Mouse (Mus musculus): ENCODE results near the gene Zpbp2. TPM values are rescaled to one million over a fixed set of nuclear protein-coding genes. Genes with fewer than 3 reads are reported as not detected.

The Zpbp2 gene
- total RNA-seq, 2 experiments from 2014 or later = not detected

Other genes starting within 250 kb of the Zpbp2 start
- gene Neurod2, start 221.4 kb upstream of the Zpbp2 start, total RNA-seq (2021) = 10 to 100 TPM; 65.9 to 67.1 TPM
- 100 to 1,000 TPM; 101 to 133 TPM for gene Ppp1r1b, start 202.7 kb upstream of the Zpbp2 start, total RNA-seq (2021)
- 10 to 100 TPM; 24.9 to 27.2 TPM for gene Stard3, start 192.7 kb upstream of the Zpbp2 start, total RNA-seq (2021)
- 10 to 100 TPM in 1 of 2 experiments, 1 to 10 TPM in 1; 8.8 to 13.1 TPM for gene Tcap, start 167.3 kb upstream of the Zpbp2 start, total RNA-seq (2021)
- 1 to 10 TPM in 1 of 2 experiments, under 1 TPM in 1; 0.78 to 1.0 TPM for gene Pnmt, start 164.6 kb upstream of the Zpbp2 start, total RNA-seq (2021)
- gene Pgap3, start 150.6 kb upstream of the Zpbp2 start, total RNA-seq (2021) = 10 to 100 TPM; 10.7 to 11.1 TPM
- 1 to 10 TPM; 2.0 to 3.2 TPM for gene Erbb2, start 138.6 kb upstream of the Zpbp2 start, total RNA-seq (2021)
- gene Mien1, start 112.1 kb upstream of the Zpbp2 start, total RNA-seq (2021) = 100 to 1,000 TPM; 105 to 106 TPM
- 1 to 10 TPM; 1.6 to 4.4 TPM for gene Grb7, start 104.7 kb upstream of the Zpbp2 start, total RNA-seq (2021)
- gene Ikzf3, start 5.1 kb upstream of the Zpbp2 start, total RNA-seq (2021) = under 1 TPM; 0.21 to 0.62 TPM
- gene Ormdl3, start 36.3 kb downstream of the Zpbp2 start, total RNA-seq (2021) = 10 to 100 TPM; 44.6 to 49.4 TPM
- not detected for gene Lrrc3c, start 47.2 kb downstream of the Zpbp2 start, total RNA-seq (2021)
- gene Gm12355, start 74.6 kb downstream of the Zpbp2 start, total RNA-seq (2021) = 10 to 100 TPM; 10.3 to 12.7 TPM
- under 1 TPM; 0.31 to 0.38 TPM for gene Gsdma3, start 75.3 kb downstream of the Zpbp2 start, total RNA-seq (2021)
- gene Gsdma2, start 95.7 kb downstream of the Zpbp2 start, total RNA-seq (2021) = not detected
- not detected for gene Gsdma, start 113.3 kb downstream of the Zpbp2 start, total RNA-seq (2021)
- gene Psmd3, start 131.5 kb downstream of the Zpbp2 start, total RNA-seq (2021) = 100 to 1,000 TPM; 128 to 134 TPM
- gene Csf3, start 150.2 kb downstream of the Zpbp2 start, total RNA-seq (2021) = not detected
- 100 to 1,000 TPM in 1 of 2 experiments, 10 to 100 TPM in 1; 96.3 to 114 TPM for gene Med24, start 178.3 kb downstream of the Zpbp2 start, total RNA-seq (2021)
- gene Thra, start 189.5 kb downstream of the Zpbp2 start, total RNA-seq (2021) = 1,000 to 10,000 TPM in 1 of 2 experiments, 100 to 1,000 TPM in 1; 962 to 1,004 TPM
- 10 to 100 TPM; 82.0 to 85.4 TPM for gene Nr1d1, start 224.2 kb downstream of the Zpbp2 start, total RNA-seq (2021)
- gene Msl1, start 244.4 kb downstream of the Zpbp2 start, total RNA-seq (2021) = 100 to 1,000 TPM; 168 to 170 TPM